Mouse (Mus musculus): ENCODE data around the gene Pik3ca. TPM values are rescaled to one million over a fixed set of nuclear protein-coding genes. Genes with fewer than 3 reads are reported as not detected.

Gene Pik3ca
- total RNA-seq, 2 experiments from 2014 or later, result 49.5 to 54.0 TPM

GRCm38 (mm10) chr3:32437820-32438219 is 40.3 kb downstream of the Pik3ca start:
- DNase-seq (ENCODE audit: low spot score in 2 of 2), result no peak

DNA sequence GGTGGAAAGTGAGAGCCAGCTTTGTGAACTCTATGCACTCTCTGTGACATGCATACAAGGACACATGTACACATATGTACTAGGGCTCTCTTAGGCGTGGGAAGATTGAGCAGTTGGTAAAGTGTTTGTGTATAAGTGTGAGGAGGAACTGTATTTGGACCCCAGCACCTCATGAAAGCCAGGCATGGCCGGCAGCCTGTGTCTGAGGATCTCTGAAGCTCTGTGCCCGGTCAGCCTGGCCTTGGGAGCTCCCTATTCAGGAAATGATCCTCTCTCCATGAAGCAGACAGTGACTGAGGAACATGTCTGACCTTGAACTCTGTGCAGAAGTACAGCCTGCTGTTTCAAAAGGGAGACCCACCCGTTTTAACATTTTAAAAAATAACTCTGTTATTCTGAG is 41.2 kb downstream of the Pik3ca start:
- DNase-seq (ENCODE audit: low spot score in 2 of 2), result no peak

DNA sequence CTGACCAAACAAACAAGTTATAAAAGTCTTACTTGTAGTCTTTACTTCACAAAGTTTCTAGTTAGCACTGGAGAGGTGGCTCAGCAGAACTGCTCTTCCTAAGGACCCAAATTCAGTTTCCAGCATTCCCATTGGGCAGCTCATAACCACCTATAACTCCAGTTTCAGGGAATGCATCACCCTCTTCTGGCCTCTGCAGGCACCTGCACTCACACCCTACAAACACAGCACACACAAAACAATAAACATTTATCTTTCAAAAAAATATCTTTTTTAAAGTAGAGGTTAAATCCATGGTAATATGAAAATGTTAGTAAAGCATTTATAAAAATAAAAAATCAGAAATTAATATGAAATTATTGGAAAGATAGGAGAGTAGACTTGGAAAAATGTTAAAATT is 44.2 kb downstream of the Pik3ca start:
- no peak for DNase-seq (ENCODE audit: low spot score in 2 of 2)

DNA sequence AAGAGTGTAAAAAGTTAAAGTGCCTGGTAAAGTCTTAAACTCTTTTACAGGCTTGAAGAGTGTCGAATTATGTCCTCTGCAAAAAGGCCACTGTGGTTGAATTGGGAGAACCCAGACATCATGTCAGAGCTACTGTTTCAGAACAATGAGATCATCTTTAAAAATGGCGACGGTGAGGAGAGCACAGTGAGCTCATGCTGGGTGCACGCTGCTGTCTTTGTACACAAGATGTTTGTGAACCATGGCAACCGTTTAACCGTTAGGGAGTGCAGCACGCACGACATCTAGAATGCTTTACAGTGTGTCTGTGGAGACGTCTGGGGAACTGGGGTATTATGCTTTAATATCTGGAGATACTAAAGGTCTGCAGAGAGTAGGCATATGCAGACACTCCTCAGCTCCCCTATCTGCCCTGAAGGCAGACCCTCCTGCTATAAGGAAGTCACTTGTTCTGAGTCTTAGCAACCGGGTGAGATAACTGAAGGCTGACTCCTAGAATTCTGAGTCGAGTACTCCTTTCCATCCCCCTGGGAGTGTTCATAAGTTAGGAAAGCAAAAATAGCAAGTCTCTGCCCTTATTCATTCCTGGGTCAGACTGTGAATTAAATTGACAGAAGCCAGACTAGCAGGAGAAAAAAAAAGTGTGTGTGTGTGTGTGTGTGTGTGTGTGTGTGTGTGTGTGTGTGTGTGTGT is 57.0 kb downstream of the Pik3ca start:
- DNase-seq (ENCODE audit: low spot score in 2 of 2), result no peak

- DNase-seq (ENCODE audit: low spot score in 2 of 2), result peak in 1 of 2 experiments; percentile 46
Measured at GRCm38 (mm10) chr3:32459777-32460176, 62.3 kb downstream of the Pik3ca start.

DNA sequence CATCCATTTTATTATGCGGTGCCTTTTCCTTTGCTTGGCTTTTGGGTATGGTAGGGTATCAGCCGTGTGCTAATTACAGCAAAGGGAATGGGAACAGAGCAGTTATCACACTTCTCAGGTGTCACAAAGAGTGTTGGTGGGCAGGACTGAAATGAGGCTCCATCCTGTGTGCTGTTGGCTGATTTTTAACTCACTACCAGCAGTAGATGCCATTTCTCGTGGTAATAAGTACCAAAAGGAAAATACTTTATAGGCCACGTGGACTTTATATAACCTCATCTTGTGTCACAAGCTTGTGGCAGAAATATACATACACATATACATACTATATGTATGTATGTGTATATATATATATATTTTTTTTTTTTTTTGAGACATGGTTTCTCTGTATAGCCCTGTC is 69.8 kb downstream of the Pik3ca start:
- DNase-seq (ENCODE audit: low spot score in 2 of 2), result no peak

DNA sequence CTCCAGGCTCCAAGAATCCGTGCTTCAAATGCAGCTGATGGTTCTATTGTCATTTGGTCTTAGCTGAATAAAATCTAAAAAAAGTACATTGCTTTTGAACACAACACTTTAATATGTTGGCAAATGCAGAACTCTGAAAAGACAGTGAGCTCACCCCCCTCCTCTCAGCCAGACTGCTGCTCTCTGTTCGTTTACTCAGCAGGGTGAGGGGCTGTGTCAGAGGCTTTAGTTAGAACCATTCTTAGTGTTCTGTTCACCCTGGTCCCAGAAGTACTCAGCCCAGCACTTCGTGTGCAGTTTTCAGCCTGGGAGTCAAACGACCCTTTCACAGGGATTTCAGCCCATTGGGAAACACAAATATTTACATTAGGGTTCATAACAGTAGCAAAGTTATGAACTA is 70.9 kb downstream of the Pik3ca start:
- DNase-seq (ENCODE audit: low spot score in 2 of 2), result no peak

DNA sequence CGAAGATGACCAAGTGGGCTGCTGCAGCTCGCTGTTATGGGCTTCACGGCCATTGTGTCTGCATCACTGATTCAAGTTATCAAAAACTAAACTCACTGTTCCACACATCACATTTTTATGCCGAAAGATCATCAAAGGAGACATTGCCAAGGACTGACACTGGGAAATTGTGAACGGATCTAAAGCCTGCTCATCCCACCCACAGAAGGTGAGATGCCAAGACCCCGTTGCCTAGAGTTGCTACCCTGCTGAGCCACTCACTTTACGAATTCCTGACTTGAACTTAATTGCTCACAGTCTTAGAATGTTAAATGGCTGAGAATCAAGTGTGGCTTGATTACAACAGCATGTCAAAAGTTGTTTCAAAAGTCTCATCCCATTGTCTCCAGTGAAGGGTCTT is 73.0 kb downstream of the Pik3ca start:
- no peak for DNase-seq (ENCODE audit: low spot score in 2 of 2)

- DNase-seq (ENCODE audit: low spot score in 2 of 2), result no peak
Measured at GRCm38 (mm10) chr3:32471098-32471497, 73.6 kb downstream of the Pik3ca start.

GRCm38 (mm10) chr3:32472191-32472900 is 74.9 kb downstream of the Pik3ca start:
- no peak for DNase-seq (ENCODE audit: low spot score in 2 of 2)

GRCm38 (mm10) chr3:32473184-32473583 is 75.7 kb downstream of the Pik3ca start:
- DNase-seq (ENCODE audit: low spot score in 2 of 2), result no peak

DNA sequence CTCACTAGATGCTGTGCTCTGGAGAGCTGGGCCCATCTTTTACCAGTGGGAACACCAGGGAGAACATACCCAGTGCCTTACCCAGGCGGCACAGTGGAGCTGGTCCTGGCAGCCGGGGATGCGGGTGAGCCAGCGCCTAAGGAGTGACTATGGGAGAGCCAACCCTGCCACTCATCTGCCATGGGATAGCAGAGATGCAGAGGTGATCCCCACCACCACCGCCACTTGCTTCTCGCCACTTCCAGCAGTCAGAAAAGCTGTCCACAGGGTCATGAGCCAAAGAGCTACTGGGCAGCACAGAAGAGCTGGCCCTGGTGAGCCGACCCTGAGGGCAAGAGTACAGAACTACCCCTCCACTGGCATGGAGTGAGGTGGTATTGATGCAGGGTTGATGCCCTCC is 82.5 kb downstream of the Pik3ca start:
- no peak for DNase-seq (ENCODE audit: low spot score in 2 of 2)

DNA sequence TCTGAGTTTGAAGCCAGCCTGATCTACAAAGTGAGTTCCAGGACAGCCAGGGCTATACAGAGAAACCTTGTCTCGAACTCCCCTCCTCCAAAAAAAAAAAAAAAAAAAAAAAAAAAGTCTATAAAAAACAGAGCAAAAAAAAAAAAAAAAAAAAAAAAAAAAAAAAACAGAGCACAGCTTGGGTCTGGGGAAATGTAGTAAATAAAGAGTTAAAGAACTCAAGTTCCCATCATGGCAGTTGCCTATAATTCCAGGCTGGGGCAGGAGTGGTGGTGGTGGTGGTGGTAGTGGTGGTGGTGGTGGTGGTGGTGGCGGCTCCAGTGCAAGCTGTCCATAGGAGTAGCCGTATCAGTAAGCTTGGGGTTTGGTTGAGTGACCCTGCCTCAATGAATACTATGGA is 85.6 kb downstream of the Pik3ca start:
- DNase-seq (ENCODE audit: low spot score in 2 of 2), result no peak

- DNase-seq (ENCODE audit: low spot score in 2 of 2), result no peak
Measured at GRCm38 (mm10) chr3:32486543-32486942, 89.1 kb downstream of the Pik3ca start.

DNA sequence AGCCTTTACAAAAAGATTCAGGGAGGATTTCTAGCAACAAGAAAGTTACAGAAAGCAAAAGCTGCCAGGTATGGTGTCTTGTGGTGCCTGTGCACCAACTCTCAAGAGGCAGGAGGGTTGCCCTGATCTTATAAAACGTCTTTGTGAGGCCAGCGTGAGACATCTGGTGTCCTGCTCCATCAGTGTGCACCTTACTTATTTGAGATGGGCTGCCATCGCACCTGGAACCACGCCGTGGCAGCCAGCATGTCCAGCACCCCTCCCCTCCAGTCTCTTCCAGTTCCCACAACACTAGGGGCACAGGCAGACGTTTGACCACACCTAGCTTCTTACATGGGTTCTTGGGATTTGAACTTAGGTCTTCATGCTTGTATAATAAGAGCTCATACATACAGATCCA is 90.7 kb downstream of the Pik3ca start:
- DNase-seq (ENCODE audit: low spot score in 2 of 2), result no peak

DNA sequence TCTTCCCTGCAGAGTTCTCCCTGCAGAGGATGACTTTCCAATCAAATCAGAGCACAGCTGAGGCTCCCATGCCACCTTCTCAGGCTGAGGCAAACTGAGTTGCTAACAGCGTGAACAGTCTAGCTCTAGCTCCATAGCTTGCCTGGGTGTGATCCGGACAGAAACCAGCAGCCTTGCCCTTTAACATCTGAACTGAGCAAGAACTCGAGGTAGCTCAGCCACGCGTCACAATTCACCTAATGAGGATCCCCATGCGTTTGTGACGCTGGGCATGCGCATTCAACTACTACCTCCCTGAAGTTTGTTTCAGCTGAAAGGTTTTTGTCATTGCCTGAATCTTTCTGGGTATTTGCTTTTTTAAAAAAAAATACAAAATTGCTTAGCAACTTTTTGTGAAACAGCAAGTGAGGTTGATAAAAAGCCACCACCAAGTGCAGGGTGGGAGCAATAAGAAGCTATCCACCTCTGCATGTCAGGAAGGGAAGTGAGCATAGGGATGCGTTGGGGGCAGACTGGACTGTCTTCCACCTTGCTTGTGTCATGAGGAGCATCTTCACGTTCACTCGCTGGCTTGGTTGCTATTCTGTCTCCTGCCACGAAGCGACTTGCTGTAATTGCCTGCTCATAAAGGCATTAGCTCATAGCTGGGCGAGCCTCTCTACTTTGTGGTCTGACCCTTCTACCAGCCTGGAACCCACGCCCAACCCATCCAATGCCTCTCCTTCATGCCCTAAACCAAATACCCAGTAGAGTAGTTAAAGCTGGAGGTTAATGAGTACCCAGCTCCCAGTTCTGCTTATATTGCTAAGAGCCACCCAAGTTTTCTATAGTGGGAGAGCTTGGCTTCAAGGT is 92.8 kb downstream of the Pik3ca start:
- no peak for DNase-seq (ENCODE audit: low spot score in 2 of 2)

GRCm38 (mm10) chr3:32490928-32491315 is 93.5 kb downstream of the Pik3ca start:
- DNase-seq (ENCODE audit: low spot score in 2 of 2), result no peak

- no peak for DNase-seq (ENCODE audit: low spot score in 2 of 2)
Measured at GRCm38 (mm10) chr3:32492097-32493090, 94.9 kb downstream of the Pik3ca start, which contains the start of gene Kcnmb3. Kcnmb3 (minus strand) TSS chr3:32492231.

DNA sequence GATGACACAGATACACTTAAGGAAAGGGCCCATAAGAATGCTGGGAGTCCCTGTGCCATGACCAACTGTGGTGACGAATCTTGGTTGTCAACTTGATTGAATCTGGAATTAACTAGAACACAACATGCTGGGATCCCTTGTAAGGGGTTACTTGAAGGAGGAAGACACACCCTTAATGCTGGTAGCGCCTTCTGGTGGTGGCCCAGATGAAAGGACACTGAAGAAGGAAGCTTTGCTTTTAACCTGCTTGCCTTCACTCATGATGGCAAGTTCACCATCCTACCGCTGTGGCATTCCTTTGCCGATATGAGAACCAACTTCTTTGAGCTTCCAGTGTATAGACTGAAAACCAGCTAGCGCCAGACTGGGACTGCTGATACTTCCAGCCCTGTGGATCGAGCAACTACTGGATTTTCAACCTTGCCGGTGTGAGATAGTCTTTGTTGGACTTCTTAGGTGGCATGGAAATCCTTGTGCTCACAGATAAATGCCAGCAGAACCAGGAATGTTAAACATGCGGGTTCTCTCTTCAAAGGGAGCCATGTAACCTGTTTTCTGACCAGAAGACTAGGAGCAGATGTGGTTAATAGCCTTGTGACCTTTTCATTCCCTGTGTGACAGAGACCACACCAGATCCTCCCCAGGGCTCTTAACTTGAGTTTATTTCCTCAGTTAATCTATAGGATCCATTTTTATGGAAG is 97.1 kb downstream of the Pik3ca start:
- DNase-seq (ENCODE audit: low spot score in 2 of 2), result no peak
